Mouse (Mus musculus) thymus, postnatal 36 days (tissue): ENCODE measurements around the gene Gsg1.

Experiments used
- DNase-seq, 2 experiments: peaks; one replicate each; pipeline ENCODE4 v3.0.0; 2022; ENCODE audit warnings: mixed read lengths in 2 of 2

Gene Gsg1

DNA sequence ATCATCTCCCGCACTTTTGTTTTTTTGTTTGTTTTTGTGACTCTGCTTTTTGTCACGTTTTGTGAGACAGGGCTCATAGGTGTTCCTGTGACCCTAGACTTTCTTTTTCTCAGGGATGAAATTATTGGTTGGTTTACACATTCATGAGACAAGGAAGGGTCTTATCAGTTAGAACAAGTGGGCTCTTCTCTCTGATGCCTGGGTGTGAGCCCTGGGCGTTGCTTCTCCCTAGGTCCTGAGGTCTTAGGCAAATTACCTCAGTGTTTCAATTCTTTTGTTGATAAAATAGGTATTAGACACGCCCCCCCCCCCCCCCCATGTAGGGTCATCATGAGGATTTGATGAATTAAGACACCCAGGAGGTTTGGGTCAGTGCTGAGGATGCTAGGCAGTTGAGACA is 49.3 kb downstream of the Gsg1 start:
- no peak for DNase-seq

GRCm38 (mm10) chr6:135203737-135204136 is 50.4 kb downstream of the Gsg1 start:
- no peak for DNase-seq

- no peak for DNase-seq
Measured at GRCm38 (mm10) chr6:135202668-135203067, 51.5 kb downstream of the Gsg1 start.

- DNase-seq: no peak
Measured at GRCm38 (mm10) chr6:135200122-135200957, 53.8 kb downstream of the Gsg1 start.

- no peak for DNase-seq
Measured at GRCm38 (mm10) chr6:135198726-135199125, 55.4 kb downstream of the Gsg1 start.

- DNase-seq: peak; percentile 88 to 89
Measured at GRCm38 (mm10) chr6:135197921-135198532, 56.1 kb downstream of the Gsg1 start, which contains the start of the genes Fam234b and Hebp1. Gene Fam234b, plus strand, starts transcription at chr6:135197977. Gene Hebp1, minus strand, starts transcription at chr6:135198022.

GRCm38 (mm10) chr6:135197446-135197845 is 56.7 kb downstream of the Gsg1 start:
- no peak for DNase-seq

DNA sequence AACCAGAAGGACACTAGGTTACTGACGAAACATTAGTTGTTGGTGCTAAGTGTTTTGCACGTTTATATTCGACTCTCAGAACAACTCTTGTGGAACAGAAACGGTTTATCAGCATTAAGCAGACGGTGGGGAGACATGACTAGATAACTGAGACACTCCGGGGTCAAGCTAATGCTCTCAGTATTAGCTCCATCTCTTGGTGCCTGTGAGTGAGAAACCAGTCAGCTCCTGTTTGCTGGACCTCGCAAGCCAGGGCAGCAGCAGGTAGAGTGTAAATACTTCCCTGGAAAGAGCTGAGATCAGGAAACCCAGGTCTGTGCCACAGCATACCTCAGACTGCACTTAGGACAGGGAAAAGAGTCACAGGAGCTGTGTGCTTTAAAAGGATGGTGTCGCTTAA is 57.4 kb downstream of the Gsg1 start:
- DNase-seq: no peak

DNA sequence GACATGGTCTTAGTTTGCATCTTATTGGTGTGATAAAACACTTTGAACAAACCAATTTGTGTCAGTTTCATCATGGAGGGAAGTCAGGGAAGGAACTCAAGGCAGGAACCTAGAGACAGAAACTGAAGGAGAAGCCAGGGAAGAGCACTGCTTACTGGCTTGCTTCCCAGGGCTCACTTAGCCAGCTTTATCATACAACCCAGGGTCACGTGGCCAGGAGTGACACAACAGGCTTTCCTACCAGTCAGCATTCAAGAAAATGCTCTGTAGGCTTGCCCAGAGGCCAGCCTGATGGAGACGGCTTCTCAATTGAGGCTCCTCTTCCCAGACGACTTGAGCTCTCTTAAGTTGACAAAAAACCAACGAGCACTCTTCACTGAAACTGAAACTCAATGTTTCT is 59.2 kb downstream of the Gsg1 start:
- no peak for DNase-seq

GRCm38 (mm10) chr6:135193733-135194132 is 60.4 kb downstream of the Gsg1 start:
- no peak for DNase-seq

DNA sequence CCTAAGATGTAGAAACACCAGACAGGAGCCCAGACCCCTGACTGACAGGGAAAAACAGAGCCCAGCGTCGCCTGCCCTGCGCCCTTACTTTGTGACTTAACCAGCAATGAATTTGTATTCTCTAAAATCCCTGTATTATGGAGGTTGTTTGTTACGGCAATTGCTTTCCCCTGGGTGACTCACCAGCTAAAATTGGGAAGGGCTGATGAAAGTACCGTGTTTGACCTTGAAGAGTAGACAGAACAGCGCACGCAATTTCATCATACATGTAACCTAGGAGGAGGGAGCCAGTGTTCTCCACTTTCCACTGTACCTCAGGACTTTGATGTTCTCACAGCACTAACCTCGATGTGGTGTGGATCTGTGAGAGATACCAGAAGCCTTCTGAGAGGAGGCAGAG is 61.2 kb downstream of the Gsg1 start:
- DNase-seq: no peak

DNA sequence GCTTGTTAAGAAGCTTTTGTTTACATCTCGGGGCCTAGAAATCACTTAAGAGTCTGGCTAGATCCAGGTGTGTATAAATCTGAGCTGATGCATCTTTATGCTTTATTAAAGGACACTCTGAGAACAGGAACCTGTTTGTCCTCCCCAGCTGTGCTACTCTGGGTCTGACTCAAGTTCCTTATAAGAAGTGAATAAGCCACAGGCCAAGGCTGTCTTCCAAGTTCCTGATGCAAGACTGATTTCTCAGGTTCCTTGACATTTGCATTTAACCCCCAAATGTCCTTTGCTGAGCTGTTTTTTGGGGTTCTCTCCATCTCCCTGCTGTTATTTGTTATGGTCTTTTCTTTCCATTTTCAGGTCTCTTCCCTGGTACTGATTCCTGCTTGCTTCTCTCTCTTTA is 62.2 kb downstream of the Gsg1 start:
- no peak for DNase-seq

- DNase-seq: no peak
Measured at GRCm38 (mm10) chr6:135190122-135190521, 64.0 kb downstream of the Gsg1 start.

- DNase-seq: no peak
Measured at GRCm38 (mm10) chr6:135188629-135189028, 65.5 kb downstream of the Gsg1 start.
